1 mouse cellular context compared by ENCODE assay signal in the genomic region with DNA sequence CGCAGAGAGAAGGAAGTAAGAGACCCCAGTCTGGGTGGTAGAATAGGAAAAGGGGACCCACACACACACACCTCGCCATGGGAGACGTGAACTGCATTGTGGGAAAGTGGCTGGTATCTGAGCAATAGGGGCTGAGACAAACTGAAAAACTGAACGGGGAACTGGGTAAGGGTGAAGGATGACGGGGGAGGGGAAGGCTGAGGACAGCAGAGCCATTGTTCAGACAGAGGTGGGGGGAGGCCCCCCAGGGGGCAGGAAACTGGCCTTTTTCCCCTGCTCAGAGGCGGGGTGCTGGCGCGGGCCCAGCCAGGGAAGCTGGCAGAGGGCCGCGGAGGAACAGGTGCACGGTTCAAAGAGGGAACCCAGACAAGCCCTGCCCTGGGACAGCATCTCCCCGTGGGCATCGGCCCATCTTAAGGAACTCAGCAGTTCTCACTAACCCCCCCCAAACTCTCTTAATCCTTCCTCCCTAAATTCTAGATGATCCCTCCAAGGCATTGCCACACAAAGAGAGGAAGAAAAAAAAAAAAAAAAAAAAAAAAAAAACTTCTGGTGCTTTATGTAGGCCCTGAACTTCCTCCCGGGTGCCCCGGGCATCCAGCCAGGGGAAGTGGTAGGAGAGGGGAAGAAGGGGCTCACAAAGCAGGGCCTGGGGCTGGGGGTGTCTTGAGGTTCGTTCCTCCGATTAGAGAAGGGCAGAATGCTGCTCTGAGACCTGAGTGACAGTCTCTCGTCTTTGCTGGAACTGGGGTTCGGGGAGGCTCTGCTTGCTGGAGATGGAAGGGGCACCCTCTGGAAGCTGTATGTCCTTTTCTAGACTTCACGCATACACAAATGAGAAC.
TF ChIP-seq lines count a peak whose summit lies in the region.

No protein-coding gene starts in this region.

TF ChIP-seq in MEL, 35 proteins besides CTCF, POLR2A, EP300 and RAD21 (continued from another document):
- TF ChIP-seq POLR2AphosphoS5 (IDR thresholded peaks at IDR 0.05; ENCODE audit: borderline replicate concordance, low read depth, low read length): no peak
- TF ChIP-seq POLR2AphosphoS2 (IDR thresholded peaks at IDR 0.05; ENCODE audit: low read length): no peak
- TF ChIP-seq SIN3A (IDR thresholded peaks at IDR 0.05; ENCODE audit: low read length): peak; percentile 70
- peak; percentile 26; the same call in 1 of the 2 replicates for TF ChIP-seq NELFE (IDR thresholded peaks at IDR 0.05; ENCODE audit: low read depth, low read length)
- no peak for TF ChIP-seq USF1 (IDR thresholded peaks at IDR 0.05; ENCODE audit: low read depth, low read length)
- no peak for TF ChIP-seq GABPA (IDR thresholded peaks at IDR 0.05; ENCODE audit: low read depth, low read length)
- TF ChIP-seq KAT2A (conservative IDR thresholded peaks at IDR 0.05; ENCODE audit: low read depth, low read length): no peak; the same call in 1 of the 2 replicates
- peak; percentile 34; the same call in 1 of the 2 replicates for TF ChIP-seq TBP (IDR thresholded peaks at IDR 0.05; ENCODE audit: low read depth, low read length)
- TF ChIP-seq MAFK (IDR thresholded peaks at IDR 0.05; ENCODE audit: borderline replicate concordance, low read depth, low read length): no peak
- 0 out of 2 replicates have a peak, but pooled peaks have one; percentile 21 for TF ChIP-seq ELF1 (IDR thresholded peaks at IDR 0.05; ENCODE audit: low read depth, low read length)
- TF ChIP-seq ETS1 (IDR thresholded peaks at IDR 0.05; ENCODE audit: low read depth, low read length): peak; percentile 65
- TF ChIP-seq GATA1 (IDR thresholded peaks at IDR 0.05; ENCODE audit: low read depth, low read length): no peak
- TF ChIP-seq ZKSCAN1 (IDR thresholded peaks at IDR 0.05; ENCODE audit: low read depth, low read length): peak; percentile 56; the same call in 1 of the 2 replicates
- TF ChIP-seq CHD2 (IDR thresholded peaks at IDR 0.05; ENCODE audit: low read length): peak; percentile 13; the same call in 1 of the 2 replicates
- no peak for TF ChIP-seq UBTF (IDR thresholded peaks at IDR 0.05; ENCODE audit: borderline replicate concordance, insufficient read depth, low read depth, low read length)
- TF ChIP-seq ZNF384 (IDR thresholded peaks at IDR 0.05; ENCODE audit: low read depth, low read length): peak; percentile 98
- no peak for TF ChIP-seq TAL1 (IDR thresholded peaks at IDR 0.05; ENCODE audit: low read length)
- TF ChIP-seq MXI1 (IDR thresholded peaks at IDR 0.05; ENCODE audit: low read depth, low read length): peak; percentile 62
- TF ChIP-seq HCFC1 (IDR thresholded peaks at IDR 0.05; ENCODE audit: low read depth, low read length): peak; percentile 59
- no peak for TF ChIP-seq MEF2A (IDR thresholded peaks at IDR 0.05; ENCODE audit: extremely low read depth, insufficient replicate concordance, low read depth, low read length, poor library complexity, severe bottlenecking)
- peak; percentile 30; the same call in 1 of the 2 replicates for TF ChIP-seq MAX (IDR thresholded peaks at IDR 0.05; ENCODE audit: low read length)
- peak; percentile 62; the same call in 1 of the 2 replicates for TF ChIP-seq CHD1 (IDR thresholded peaks at IDR 0.05; ENCODE audit: low read depth, low read length)
- peak; percentile 94; the same call in 1 of the 2 replicates for TF ChIP-seq MAZ (IDR thresholded peaks at IDR 0.05; ENCODE audit: low read depth, low read length)
- peak; percentile 73 for TF ChIP-seq TCF12 (IDR thresholded peaks at IDR 0.05; ENCODE audit: low read depth, low read length)
- no peak for TF ChIP-seq ZC3H11A (IDR thresholded peaks at IDR 0.05; ENCODE audit: low read depth, low read length)
- peak; percentile 74 for TF ChIP-seq MYB (IDR thresholded peaks at IDR 0.05; ENCODE audit: low read depth, low read length)
- no peak; the same call in 1 of the 2 replicates for TF ChIP-seq ZMIZ1 (IDR thresholded peaks at IDR 0.05; ENCODE audit: low read depth, low read length)
- no peak for TF ChIP-seq BHLHE40 (IDR thresholded peaks at IDR 0.05; ENCODE audit: borderline replicate concordance, low read depth, low read length)
- no peak for TF ChIP-seq SMC3 (IDR thresholded peaks at IDR 0.05; ENCODE audit: low read depth, low read length)
- TF ChIP-seq NRF1 (IDR thresholded peaks at IDR 0.05; ENCODE audit: insufficient read depth, low read depth, low read length, poor library complexity, severe bottlenecking): no peak
- TF ChIP-seq USF2 (IDR thresholded peaks at IDR 0.05; ENCODE audit: borderline replicate concordance in 1 of 2, insufficient read depth in 1 of 2, low read depth in 1 of 2, low read length in 2 of 2): no peak
